Mouse (Mus musculus): ENCODE data around the gene Hbp1. TPM values are rescaled to one million over a fixed set of nuclear protein-coding genes. Genes with fewer than 3 reads are reported as not detected.
A peak's percentile ranks its signal among the peaks of the same experiment; 100 is the strongest.

Hbp1 gene
- polyA plus RNA-seq, 1 experiment, result 94.9 TPM

DNA sequence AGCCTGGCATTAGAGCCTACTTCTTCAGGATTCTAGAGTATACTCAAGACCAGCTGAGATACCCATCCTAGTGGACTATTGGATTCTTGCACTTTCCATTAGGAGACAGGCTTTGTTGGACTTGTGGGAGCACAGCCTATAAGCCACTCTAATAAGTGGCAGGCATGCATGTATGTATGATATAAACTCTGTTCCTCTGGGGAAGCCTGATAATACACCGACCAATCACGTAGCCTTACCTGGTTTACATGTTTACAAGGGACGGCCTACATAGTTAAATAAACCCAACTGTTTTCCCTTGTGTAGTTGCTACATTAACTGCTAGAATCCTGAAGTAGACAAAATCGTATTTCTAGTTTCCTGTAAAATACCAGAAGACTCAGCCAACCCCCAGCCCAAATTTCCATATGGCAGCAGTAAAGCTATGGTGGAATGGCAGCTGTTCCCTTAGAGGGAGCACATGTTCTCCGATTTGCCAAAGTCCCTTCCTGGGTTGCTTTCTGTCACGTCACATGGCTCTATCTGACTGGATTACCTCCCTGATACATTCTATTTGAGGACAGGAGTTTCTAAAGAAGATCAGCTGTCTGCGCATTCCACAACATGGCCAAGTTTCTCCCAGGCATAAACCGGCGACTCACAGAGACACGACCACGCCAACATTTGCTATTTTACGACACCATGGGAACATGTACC is 15.3 kb upstream of the Hbp1 start:
- TF ChIP-seq POLR2A (IDR thresholded peaks at IDR 0.05; ENCODE audit: control insufficient read depth, extremely low read depth, insufficient read depth, low read length, poor library complexity) (no peak), CTCF (IDR thresholded peaks at IDR 0.05; ENCODE audit: borderline replicate concordance, control insufficient read depth, extremely low read depth, insufficient read depth, low read length, poor library complexity) (no peak)
- Histone ChIP-seq H3K36me3 (ENCODE audit: control insufficient read depth, insufficient read depth, low read length) (no peaks in the 10 kb centered on the region), H3K27me3 (ENCODE audit: control insufficient read depth, insufficient read depth, low read length) (no peaks in the 10 kb centered on the region), H3K27ac (ENCODE audit: control insufficient read depth, insufficient read depth, low read length) (no peak overlapping the region), H3K4me1 (replicated peaks; ENCODE audit: control insufficient read depth, insufficient read depth, low read length) (no peaks in the 10 kb centered on the region), H3K4me3 (ENCODE audit: control insufficient read depth, insufficient read depth, low read length) (no peak overlapping the region)
- WGBS, result 96% methylated on average over 12 of the region's 12 CpGs
- no peak for DNase-seq

DNA sequence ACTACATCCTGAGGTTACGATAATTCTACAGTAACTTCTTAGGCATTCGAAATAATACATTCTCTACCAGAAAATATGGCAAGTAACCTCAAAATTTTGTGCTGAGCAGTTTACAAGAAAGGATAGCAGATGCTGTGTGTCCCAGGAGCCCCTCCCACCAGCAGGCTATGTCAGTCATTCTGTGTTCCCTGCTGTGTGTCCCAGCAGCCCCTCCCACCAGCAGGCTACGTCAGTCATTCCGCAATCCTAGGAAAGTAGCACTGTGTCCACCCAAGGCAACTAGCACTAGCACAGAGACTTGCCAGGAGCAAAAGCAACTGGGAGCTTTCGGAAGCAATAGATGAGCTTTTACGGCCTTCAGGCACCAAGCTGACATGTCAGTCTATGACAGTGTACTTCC is 13.7 kb upstream of the Hbp1 start:
- DNase-seq, result no peak
- no peaks in the 10 kb centered on the region for H3K4me1 ChIP-seq (replicated peaks; ENCODE audit: control insufficient read depth, insufficient read depth, low read length)
- H3K4me3 ChIP-seq (ENCODE audit: control insufficient read depth, insufficient read depth, low read length), result no peak overlapping the region
- no peaks in the 10 kb centered on the region for H3K36me3 ChIP-seq (ENCODE audit: control insufficient read depth, insufficient read depth, low read length)
- no peak overlapping the region for H3K27ac ChIP-seq (ENCODE audit: control insufficient read depth, insufficient read depth, low read length)
- H3K27me3 ChIP-seq (ENCODE audit: control insufficient read depth, insufficient read depth, low read length), result no peaks in the 10 kb centered on the region
- TF ChIP-seq POLR2A (IDR thresholded peaks at IDR 0.05; ENCODE audit: control insufficient read depth, extremely low read depth, insufficient read depth, low read length, poor library complexity) (no peak), CTCF (IDR thresholded peaks at IDR 0.05; ENCODE audit: borderline replicate concordance, control insufficient read depth, extremely low read depth, insufficient read depth, low read length, poor library complexity) (no peak)
- WGBS, result 95% methylated on average over 6 of the region's 6 CpGs

DNA sequence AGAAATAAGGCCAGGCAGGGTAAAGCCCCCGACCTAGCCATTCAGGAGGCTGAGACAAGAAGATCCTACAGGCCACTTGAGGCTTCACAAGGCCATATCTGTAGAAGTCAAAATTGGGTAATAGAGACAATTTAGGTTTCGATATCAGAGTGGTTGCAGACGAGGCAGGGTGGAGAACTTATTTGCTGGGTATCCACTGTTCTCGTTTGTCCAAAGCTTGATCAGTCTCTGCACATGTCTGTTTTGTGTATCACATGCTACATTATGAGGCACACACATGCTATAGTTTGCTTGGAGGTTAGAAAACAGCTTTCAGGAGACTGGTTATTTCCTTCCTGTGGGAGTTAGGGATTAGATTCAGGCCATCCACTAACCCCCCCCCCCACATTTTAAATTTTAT is 5.5 kb upstream of the Hbp1 start:
- TF ChIP-seq CTCF (IDR thresholded peaks at IDR 0.05; ENCODE audit: borderline replicate concordance, control insufficient read depth, extremely low read depth, insufficient read depth, low read length, poor library complexity) (no peak), POLR2A (IDR thresholded peaks at IDR 0.05; ENCODE audit: control insufficient read depth, extremely low read depth, insufficient read depth, low read length, poor library complexity) (no peak)
- Histone ChIP-seq H3K27me3 (ENCODE audit: control insufficient read depth, insufficient read depth, low read length) (no peaks in the 10 kb centered on the region), H3K4me1 (replicated peaks; ENCODE audit: control insufficient read depth, insufficient read depth, low read length) (no peaks in the 10 kb centered on the region), H3K36me3 (ENCODE audit: control insufficient read depth, insufficient read depth, low read length) (no peaks in the 10 kb centered on the region), H3K27ac (ENCODE audit: control insufficient read depth, insufficient read depth, low read length) (no peak overlapping the region), H3K4me3 (ENCODE audit: control insufficient read depth, insufficient read depth, low read length) (no peak overlapping the region)
- 96% methylated on average over 4 of the region's 4 CpGs for WGBS
- no peak for DNase-seq

DNA sequence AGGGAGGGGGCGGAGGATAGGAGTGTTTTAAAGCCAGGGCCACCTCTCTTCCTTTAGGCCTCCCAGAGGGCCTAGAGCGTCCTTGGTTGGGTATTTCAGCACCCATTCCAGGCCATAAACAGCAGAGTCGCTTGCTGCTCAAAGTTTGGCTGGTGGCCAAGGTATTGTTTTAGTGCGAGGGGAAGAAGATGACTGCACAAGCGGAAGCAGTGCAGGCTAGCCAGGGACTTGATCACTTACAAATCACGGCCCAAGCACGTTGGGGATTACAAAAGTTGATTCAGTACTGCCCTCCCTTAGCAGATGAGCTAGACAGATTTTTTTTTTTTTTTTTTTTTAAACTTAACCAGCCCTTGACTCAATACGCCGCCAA is 310 bp upstream of the Hbp1 start:
- H3K4me1 ChIP-seq (replicated peaks; ENCODE audit: control insufficient read depth, insufficient read depth, low read length), result no peaks in the 10 kb centered on the region; the same call in 1 of the 2 replicates
- no peaks in the 10 kb centered on the region for H3K27me3 ChIP-seq (ENCODE audit: control insufficient read depth, insufficient read depth, low read length)
- peak; percentile 24; the same call in 1 of the 2 replicates for TF ChIP-seq POLR2A (IDR thresholded peaks at IDR 0.05; ENCODE audit: control insufficient read depth, extremely low read depth, insufficient read depth, low read length, poor library complexity)
- no peak for TF ChIP-seq CTCF (IDR thresholded peaks at IDR 0.05; ENCODE audit: borderline replicate concordance, control insufficient read depth, extremely low read depth, insufficient read depth, low read length, poor library complexity)
- H3K36me3 ChIP-seq (ENCODE audit: control insufficient read depth, insufficient read depth, low read length), result no peaks in the 10 kb centered on the region
- H3K4me3 ChIP-seq (ENCODE audit: control insufficient read depth, insufficient read depth, low read length), result peak overlapping the region; percentile 42
- peak overlapping the region; percentile 88 for H3K27ac ChIP-seq (ENCODE audit: control insufficient read depth, insufficient read depth, low read length)
- DNase-seq, result no peak
- 21% methylated on average over 9 of the region's 9 CpGs for WGBS

DNA sequence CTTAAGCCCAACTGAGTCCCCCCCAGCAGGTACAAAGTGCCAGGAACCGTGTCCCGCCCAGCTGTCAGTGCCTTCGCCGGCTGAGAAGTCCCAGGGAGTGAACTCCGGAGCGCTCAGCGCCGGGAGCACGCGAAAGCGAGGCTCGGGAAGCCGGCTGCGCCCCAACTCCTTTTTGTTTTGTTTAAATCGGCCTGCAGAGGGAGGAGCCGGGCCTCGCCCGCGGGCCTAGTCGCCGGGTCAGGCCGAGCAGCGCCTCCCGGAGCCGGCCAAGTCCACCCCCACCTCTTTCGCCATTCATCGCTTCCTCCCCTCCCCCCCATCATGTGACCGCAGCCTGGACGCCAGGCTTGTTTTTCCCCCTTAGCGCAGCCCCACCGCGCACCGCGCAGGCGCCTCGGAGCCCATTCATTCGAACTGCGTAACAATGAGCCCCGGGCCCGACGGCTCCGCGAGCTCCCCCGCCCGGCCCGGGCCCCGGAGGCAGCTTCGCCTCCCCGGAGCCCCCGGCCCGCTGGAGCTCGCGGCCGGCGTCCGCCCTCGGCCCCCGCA is 1.1 kb downstream of the Hbp1 start:
- Histone ChIP-seq H3K4me1 (replicated peaks; ENCODE audit: control insufficient read depth, insufficient read depth, low read length) (no peaks in the 10 kb centered on the region; the same call in 1 of the 2 replicates), H3K36me3 (ENCODE audit: control insufficient read depth, insufficient read depth, low read length) (no peaks in the 10 kb centered on the region), H3K27ac (ENCODE audit: control insufficient read depth, insufficient read depth, low read length) (peak overlapping the region; percentile 45; the same call in 1 of the 2 replicates), H3K27me3 (ENCODE audit: control insufficient read depth, insufficient read depth, low read length) (no peaks in the 10 kb centered on the region), H3K4me3 (ENCODE audit: control insufficient read depth, insufficient read depth, low read length) (peak overlapping the region; percentile 56)
- peak; percentile 74 for DNase-seq
- TF ChIP-seq CTCF (IDR thresholded peaks at IDR 0.05; ENCODE audit: borderline replicate concordance, control insufficient read depth, extremely low read depth, insufficient read depth, low read length, poor library complexity) (0 out of 2 replicates have a peak, but pooled peaks have one; percentile 41), POLR2A (IDR thresholded peaks at IDR 0.05; ENCODE audit: control insufficient read depth, extremely low read depth, insufficient read depth, low read length, poor library complexity) (no peak; the same call in 1 of the 2 replicates)
- WGBS, result under 1% methylated on average over 58 of the region's 58 CpGs

DNA sequence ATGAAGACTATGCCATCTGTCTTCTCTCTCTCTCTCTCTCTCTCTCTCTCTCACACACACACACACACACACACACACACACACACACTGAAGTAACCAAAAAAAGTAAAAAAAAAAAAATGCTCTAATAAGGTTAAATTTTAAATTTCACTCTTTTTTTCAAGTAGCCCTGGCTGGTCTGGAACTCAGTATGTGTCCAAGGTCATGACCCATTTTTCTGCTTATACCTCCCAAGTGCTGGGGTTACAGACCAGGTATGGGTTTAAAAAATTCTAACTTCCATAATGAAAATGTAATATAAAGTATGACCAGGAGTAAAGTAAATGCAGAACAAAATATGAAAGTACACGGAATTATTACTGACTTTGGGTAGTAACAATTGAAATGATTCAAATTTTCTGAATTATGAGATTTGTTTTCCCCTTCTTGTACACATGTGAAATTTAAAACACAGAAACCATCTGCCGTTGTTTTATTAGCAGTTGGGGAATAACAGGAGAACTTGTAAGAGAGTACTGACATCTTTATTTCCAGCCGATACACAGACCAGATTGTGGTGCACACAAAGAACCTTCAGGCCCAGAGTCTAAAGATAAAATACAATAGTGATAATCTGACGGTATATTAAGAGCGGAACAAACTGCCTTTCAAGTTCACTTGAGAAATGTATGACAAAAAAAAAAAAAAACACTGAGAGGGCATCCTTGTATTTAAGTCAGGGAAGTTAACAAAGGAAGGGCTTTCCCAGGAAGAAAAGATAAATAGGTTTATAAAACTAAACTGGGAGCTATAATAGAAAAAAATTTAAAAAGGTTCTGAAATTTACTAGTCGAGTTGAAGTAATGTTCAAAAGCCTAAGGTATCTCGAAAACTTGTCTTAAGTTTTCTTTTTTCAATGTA is 2.0 kb downstream of the Hbp1 start:
- no peak overlapping the region for H3K27ac ChIP-seq (ENCODE audit: control insufficient read depth, insufficient read depth, low read length)
- H3K36me3 ChIP-seq (ENCODE audit: control insufficient read depth, insufficient read depth, low read length), result peaks cover 7% of the 10 kb centered on the region
- TF ChIP-seq POLR2A (IDR thresholded peaks at IDR 0.05; ENCODE audit: control insufficient read depth, extremely low read depth, insufficient read depth, low read length, poor library complexity), result no peak
- TF ChIP-seq CTCF (IDR thresholded peaks at IDR 0.05; ENCODE audit: borderline replicate concordance, control insufficient read depth, extremely low read depth, insufficient read depth, low read length, poor library complexity), result no peak
- no peaks in the 10 kb centered on the region for H3K27me3 ChIP-seq (ENCODE audit: control insufficient read depth, insufficient read depth, low read length)
- no peaks in the 10 kb centered on the region; the same call in 1 of the 2 replicates for H3K4me1 ChIP-seq (replicated peaks; ENCODE audit: control insufficient read depth, insufficient read depth, low read length)
- DNase-seq, result no peak
- WGBS, result 39% methylated on average over 7 of the region's 7 CpGs
- no peak overlapping the region for H3K4me3 ChIP-seq (ENCODE audit: control insufficient read depth, insufficient read depth, low read length)

All from thymus, adult 2 months (tissue).